Mouse (Mus musculus) fat pad, adult 2 months (tissue): ENCODE measurements at regions not wholly inside any gene's neighbourhood (a gene's known extent, or its start where the extent isn't known, plus 50 kb on each side); places are given as distances from the start of the nearest gene placed in this dataset.
A peak's percentile ranks its signal among the peaks of the same experiment; 100 is the strongest.

ENCODE experiments used
- DNase-seq: peaks from one replicate; pipeline ENCODE4 v3.0.0-alpha.2; 2011; ENCODE audit warnings: low read depth, low spot score; ENCODE audit errors: extremely low read depth

GRCm38 (mm10) chr9:68250011-68250410 is 403.6 kb upstream of the Rora start:
- no peak for DNase-seq

- DNase-seq = no peak
Observed at GRCm38 (mm10) chr9:68254218-68254617, 399.4 kb upstream of the Rora start.

DNA sequence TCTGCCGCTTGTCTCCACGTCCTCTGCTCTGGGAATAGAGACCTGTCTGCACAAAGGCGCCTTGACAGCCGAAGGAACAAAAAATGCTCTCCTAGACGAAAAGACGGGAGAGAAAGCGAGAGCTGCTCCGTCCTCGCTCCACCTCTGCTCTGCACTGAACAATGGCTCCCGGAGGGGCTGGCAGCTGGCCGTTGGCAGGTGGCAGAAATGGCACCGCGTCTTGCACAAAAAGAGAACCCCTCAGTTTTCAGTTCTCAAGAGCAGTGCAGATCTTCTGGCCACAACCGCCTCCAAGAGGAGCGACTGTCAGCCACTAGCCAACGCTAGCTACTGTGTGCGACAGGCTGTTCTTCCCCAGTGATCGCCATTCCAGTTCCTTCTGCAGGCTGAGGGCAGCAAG is 385.0 kb upstream of the Rora start:
- DNase-seq = no peak

DNA sequence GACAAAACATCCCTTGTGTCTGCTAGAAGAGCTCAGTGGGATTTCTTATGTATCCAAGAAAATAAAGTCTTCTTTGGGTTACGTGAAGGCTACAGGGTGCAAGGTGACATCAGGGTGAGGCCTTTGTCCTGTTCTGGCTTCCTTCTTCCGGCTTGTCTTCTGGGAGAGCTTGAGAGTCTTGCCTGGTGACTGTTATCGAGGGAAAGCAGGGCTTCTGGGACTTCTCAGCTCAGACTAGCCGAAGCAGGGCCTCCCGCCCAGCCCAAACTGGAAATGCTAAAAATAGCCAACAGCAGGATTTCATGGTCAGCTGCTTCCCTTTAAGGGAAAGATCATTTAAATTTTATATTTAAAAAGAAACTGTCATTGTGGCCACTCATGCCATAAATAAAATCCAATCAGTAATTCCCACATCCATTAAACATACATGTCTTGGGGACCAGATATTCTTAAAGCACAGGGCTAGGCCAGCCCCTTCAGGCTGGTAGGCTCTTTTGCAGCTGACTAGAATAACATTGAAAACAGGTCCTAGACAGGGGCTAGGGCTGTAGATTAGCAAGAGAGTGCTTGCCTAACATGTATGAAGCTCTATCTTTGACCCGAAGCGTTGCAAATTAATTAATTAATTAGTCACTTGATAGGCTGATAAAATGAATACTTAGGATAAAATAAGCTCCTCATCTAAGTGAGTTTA is 351.2 kb upstream of the Rora start:
- no peak for DNase-seq

- no peak for DNase-seq
Observed at GRCm38 (mm10) chr9:68330721-68331120, 322.9 kb upstream of the Rora start.

- DNase-seq = no peak
Observed at GRCm38 (mm10) chr9:68340921-68341320, 312.7 kb upstream of the Rora start.

DNA sequence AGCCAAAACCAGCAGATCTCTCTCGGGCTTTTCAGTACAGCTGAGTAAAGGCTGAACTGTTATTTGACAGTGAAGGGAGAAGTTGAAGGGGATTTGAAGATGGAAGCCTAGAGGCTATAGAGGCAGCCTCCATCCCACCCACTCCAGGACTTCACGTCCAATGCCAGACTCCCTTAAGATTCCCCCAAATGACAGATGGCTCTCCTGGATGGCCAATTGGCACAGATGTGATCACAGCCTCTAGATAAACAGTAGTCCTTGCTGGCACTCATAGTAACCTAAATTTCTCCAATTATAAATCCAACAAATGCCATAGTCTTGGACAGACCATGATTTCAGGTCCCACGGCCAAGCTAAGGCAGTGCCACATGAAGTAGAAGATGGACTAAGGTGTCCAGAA is 312.1 kb upstream of the Rora start:
- DNase-seq = no peak

- DNase-seq = no peak
Observed at GRCm38 (mm10) chr9:68347426-68347825, 306.2 kb upstream of the Rora start.

GRCm38 (mm10) chr9:68351466-68351865 is 302.1 kb upstream of the Rora start:
- DNase-seq = no peak

DNA sequence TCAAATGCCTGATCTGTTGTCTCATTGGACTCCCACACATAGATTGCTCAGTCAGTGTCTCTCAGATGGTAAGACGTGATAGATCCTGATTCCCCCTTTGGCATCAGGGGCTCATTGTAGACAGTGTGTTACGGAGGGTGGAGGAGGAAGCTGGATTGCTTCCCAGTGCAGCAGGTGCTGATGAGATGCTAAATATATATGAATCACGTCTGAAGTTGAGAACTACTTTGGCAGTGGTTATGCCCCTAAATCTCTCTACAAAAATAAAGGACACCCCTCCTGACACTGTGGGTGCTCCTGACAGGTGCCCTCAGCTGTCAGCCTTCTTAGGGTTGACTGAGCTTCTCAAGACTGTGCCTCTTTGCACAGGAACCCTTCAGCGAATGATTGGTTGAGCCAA is 299.1 kb upstream of the Rora start:
- DNase-seq = no peak

- no peak for DNase-seq
Observed at GRCm38 (mm10) chr9:68356078-68356477, 297.5 kb upstream of the Rora start.

DNA sequence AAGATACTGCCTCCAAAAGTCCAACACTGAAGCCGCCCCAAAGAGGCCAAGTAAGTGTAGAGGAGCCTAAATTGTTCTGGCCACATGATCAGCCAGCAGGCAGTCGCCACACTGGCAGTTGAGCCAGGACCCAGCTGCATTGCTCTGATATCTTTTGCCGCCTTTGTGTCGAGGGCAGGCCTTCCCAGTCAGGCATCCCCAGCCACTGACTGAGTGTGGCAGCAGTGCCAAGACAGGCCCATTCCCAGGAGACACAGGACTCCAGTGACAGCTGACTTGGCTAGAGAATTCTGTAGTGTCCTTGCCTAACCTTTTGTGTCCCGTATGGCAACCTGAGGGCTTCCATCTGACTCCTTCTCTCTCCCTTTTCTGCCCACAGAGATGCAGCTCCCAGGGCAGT is 296.4 kb upstream of the Rora start:
- no peak for DNase-seq

- no peak for DNase-seq
Observed at GRCm38 (mm10) chr9:68366973-68367372, 286.6 kb upstream of the Rora start.

DNA sequence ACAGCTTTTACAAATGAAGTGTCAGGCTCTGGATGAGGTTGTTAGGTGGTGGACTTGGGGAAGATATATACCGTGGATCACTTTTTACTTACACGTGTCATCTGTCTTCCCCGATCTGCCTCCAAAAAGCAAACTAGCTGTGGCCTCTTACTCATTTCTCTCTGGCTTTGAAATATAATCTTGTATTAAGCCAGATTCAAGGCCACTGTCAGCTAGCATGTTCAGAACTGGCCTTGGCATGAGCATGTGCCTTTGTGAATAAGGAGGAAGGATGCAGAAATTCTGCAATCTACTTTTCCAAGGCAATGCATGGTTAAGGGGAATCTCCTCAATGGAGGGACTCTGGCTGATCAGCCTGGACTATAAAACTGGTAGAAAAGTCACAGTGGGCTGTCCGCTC is 286.0 kb upstream of the Rora start:
- DNase-seq = no peak

DNA sequence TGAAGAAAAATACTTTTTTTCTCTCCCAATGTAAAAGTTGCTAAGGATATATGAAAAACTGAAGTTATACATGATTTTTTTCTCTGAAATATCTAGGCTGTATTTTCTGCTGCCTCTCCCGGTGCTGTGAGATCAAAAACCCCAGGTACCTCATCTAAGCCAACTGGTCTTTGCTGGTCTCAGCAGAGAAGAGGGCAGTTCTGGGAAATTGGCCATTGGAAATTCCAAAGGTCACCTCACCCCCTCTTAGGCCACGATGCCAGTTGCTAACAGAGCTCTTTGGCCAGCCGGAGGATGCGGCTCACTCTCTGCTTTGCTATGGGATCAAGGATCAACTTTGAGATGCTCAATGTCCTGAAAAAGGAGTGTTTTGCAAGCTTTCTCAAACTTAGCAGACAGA is 280.9 kb upstream of the Rora start:
- DNase-seq = no peak

GRCm38 (mm10) chr9:68376222-68376621 is 277.4 kb upstream of the Rora start:
- DNase-seq = no peak

DNA sequence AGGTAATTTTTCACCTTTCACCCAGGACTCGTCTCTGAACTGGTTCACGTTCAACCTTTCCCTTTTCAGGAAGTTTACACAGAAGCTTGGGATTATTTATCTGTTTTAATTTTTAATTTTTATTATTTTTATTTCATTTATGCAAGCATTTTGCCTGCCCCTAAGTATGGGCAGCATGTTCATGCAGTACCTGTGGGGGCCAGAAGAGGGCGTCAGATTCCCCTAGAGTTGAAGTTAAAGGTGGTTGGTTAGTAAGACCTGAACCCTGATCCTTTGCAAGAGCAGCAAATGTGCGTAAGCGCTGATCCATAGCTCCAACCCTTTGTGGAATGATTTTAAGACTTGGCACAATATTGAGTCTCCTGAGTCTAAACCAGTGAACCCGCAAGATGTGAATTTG is 271.7 kb upstream of the Rora start:
- no peak for DNase-seq

- DNase-seq = no peak
Observed at GRCm38 (mm10) chr9:68400930-68401329, 252.7 kb upstream of the Rora start.

GRCm38 (mm10) chr9:68402176-68402845 is 251.3 kb upstream of the Rora start:
- no peak for DNase-seq

GRCm38 (mm10) chr9:68402981-68403380 is 250.6 kb upstream of the Rora start:
- no peak for DNase-seq

DNA sequence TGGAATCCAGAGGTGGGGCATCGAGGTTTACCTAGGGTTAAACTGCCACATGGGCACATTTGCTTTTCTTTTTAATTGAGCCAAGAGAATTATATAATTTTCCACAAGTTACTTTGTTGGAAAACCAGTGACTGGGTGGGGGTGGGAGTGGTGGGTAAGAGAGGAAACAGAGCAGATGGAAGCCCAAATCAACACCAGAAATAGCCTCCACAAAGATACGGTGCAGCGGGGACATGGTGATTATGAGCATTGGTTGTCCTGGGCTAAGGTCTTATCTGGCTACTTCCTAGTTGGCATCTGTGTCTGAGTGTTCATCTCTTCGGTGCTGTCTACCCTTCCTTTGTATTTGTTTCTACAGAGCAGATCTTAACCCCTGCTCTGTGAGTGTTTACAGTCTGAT is 250.1 kb upstream of the Rora start:
- DNase-seq = no peak

DNA sequence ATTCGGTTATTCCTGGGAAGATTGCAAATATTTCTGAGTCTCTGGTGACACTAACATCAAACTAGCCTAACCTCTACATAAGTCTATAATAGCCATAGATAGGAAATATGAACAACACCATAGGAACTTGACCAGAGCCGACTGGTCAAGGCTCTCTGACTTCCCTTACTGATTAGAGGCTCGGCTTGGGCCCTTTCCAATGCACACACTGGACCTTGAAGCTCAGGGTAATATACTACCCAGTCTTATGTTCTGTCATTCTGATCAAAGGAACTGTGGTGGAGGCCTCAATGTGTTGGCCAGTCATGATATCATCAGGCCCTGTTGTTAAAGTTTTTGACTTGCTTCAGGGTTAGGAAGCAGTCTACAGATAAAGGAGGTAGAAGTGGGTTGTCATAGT is 243.8 kb upstream of the Rora start:
- no peak for DNase-seq

DNA sequence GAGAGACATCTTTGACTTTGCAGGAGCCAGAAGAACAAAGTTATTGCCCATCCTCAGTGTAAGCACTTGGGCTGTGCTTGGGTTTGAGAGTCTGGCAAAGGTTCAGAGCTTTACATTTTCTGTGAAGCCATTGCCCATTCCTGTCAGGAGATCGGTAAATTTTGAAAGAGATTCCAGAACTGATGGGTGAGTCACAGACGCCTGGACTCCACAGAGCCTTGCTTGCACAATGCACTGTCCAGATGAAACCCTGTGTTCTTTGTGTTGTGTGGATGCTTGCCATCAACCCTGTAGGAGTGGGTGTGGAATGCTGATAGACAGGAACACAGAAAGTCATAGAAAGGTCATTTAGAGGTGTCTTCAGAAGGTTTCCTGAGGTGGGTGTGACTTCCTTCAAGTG is 227.3 kb upstream of the Rora start:
- DNase-seq = peak; percentile 63
